Mouse (Mus musculus) yolk sac, embryonic 10.5 days (tissue): ENCODE data around the gene Tmem266.

Experiments
- DNase-seq: peaks from one replicate; pipeline ENCODE4 v3.0.0-alpha.2; 2017; ENCODE audit warnings: low spot score

Gene Tmem266

DNA sequence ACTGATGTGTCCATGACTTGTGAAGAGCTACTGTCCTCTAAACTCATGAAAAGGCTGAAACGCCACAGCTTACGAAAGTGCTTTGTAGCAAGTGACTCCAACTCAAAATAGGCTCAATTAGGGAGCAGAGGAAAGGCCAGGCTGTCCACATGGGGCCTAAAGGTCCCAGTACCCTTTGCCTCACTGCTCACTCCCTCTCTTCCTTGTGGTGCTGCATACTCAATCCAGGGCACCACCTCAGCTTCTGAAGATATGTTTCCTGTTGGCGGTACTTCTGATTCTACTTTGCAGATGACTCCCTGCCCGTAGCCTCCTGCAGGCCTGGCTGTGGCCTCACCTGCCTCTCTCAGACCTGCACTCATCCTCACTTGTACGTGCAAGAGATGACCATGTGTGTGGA, 126.7 kb downstream of the Tmem266 start:
- no peak for DNase-seq

DNA sequence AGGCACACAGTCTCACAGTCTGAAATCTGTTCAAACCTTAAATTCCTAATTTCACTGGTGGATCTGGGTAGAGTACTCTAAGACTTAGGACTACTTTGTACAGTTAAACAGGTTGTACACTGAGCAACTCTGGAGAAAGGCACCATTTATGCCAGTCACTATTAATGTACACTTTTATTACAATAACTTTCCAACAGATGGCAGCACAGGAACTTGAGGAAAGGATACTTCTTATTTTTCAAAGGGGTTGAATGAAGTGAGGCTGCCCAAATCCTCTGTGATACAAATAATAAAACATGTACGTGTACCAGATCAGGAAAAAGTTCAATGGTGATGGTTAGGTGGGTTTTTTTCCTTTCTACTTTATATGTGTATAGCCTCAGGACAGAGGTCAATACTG, 141.7 kb downstream of the Tmem266 start:
- no peak for DNase-seq

DNA sequence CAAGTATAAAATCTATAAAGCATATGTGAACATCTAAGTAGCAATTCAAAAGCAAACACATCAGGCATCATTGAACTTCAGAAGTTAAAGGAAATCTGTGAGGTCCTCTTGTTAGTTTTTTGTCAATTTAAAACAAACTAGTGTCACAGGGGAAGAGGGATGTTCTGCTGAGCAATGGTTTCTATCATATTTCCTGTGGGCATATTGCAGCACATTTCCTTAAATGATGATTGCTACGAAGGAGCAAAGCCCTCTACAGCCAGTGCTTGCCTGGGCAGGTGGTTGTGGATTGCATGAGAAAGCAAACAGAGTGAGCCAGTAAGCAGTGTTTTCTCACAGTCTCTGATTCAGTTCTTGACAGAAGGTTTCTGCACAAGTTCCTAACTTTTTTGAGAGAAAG, 149.4 kb downstream of the Tmem266 start:
- no peak for DNase-seq

GRCm38 (mm10) chr9:55478699-55479098, 152.0 kb downstream of the Tmem266 start:
- no peak for DNase-seq

- DNase-seq = no peak
Observed at GRCm38 (mm10) chr9:55482116-55482515, 155.4 kb downstream of the Tmem266 start.
